Mouse (Mus musculus): Measurements from ENCODE around the gene Fli1. TPM values are rescaled to one million over a fixed set of nuclear protein-coding genes. Genes with fewer than 3 reads are reported as not detected.

Fli1 gene
- polyA plus RNA-seq, 1 experiment: not detected

- H3K4me2 ChIP-seq (ENCODE audit: low read depth): no peak overlapping the region
- no peaks in the 10 kb centered on the region for H3K79me2 ChIP-seq (ENCODE audit: control insufficient read depth, insufficient read depth)
- no peak for TF ChIP-seq POLR2A (IDR thresholded peaks at IDR 0.05; ENCODE audit: insufficient read length, low read depth)
- TF ChIP-seq REST (IDR thresholded peaks at IDR 0.05; ENCODE audit: insufficient read depth, insufficient read length): no peak
- TF ChIP-seq E2F4 (IDR thresholded peaks at IDR 0.05; ENCODE audit: insufficient read depth): no peak
- TF ChIP-seq POLR2AphosphoS2 (IDR thresholded peaks at IDR 0.05; ENCODE audit: insufficient read length, low read depth): no peak
- TF ChIP-seq SRF (IDR thresholded peaks at IDR 0.05; ENCODE audit: control insufficient read depth, insufficient read length, low read depth): no peak
- TF ChIP-seq CEBPB (IDR thresholded peaks at IDR 0.05; ENCODE audit: insufficient read depth, poor library complexity, severe bottlenecking): no peak
- TF ChIP-seq MYOG (IDR thresholded peaks at IDR 0.05; ENCODE audit: control insufficient read depth in 1 of 3, insufficient read depth in 1 of 3, insufficient read length in 2 of 3, low read depth in 2 of 3): no peak
- TF ChIP-seq TCF12 (IDR thresholded peaks at IDR 0.05; ENCODE audit: insufficient read depth, poor library complexity, severe bottlenecking): no peak
- TF ChIP-seq MAX (IDR thresholded peaks at IDR 0.05; ENCODE audit: low read depth): no peak
- no peak for TF ChIP-seq MYOD1 (IDR thresholded peaks at IDR 0.05; ENCODE audit: control insufficient read depth in 1 of 3, insufficient read length in 2 of 3, low read depth in 2 of 3)
- TF ChIP-seq USF1 (IDR thresholded peaks at IDR 0.05; ENCODE audit: low read depth): no peak
- TF ChIP-seq TCF3 (IDR thresholded peaks at IDR 0.05; ENCODE audit: insufficient read length, low read depth): no peak
Measured at GRCm38 (mm10) chr9:32391701-32392100, 151.0 kb downstream of the Fli1 start.

GRCm38 (mm10) chr9:32391092-32391491 lies 151.6 kb downstream of the Fli1 start:
- H3K36me3 ChIP-seq (ENCODE audit: control insufficient read depth, insufficient read depth): no peaks in the 10 kb centered on the region
- no peak overlapping the region for H3K4me2 ChIP-seq (ENCODE audit: low read depth)
- H3K79me2 ChIP-seq (ENCODE audit: control insufficient read depth, insufficient read depth): no peaks in the 10 kb centered on the region
- peaks cover 32% of the 10 kb centered on the region for H3K27me3 ChIP-seq (ENCODE audit: control insufficient read depth, insufficient read depth, insufficient read length)
- TF ChIP-seq SRF (IDR thresholded peaks at IDR 0.05; ENCODE audit: control insufficient read depth, insufficient read length, low read depth): no peak
- TF ChIP-seq MAX (IDR thresholded peaks at IDR 0.05; ENCODE audit: low read depth): no peak
- H3ac ChIP-seq (ENCODE audit: control insufficient read depth, insufficient read length): no peak overlapping the region
- no peak overlapping the region for H3K4me3 ChIP-seq

More at GRCm38 (mm10) chr9:32391701-32392100, 151.0 kb downstream of the Fli1 start:
- no peak overlapping the region for H3K4me3 ChIP-seq
- H3ac ChIP-seq (ENCODE audit: control insufficient read depth, insufficient read length): no peak overlapping the region
- H3K36me3 ChIP-seq (ENCODE audit: control insufficient read depth, insufficient read depth): no peaks in the 10 kb centered on the region
- peaks cover 32% of the 10 kb centered on the region for H3K27me3 ChIP-seq (ENCODE audit: control insufficient read depth, insufficient read depth, insufficient read length)

- Histone ChIP-seq H3K27me3 (ENCODE audit: control insufficient read depth, insufficient read depth, insufficient read length) (peaks cover 25% of the 10 kb centered on the region), H3ac (ENCODE audit: control insufficient read depth, insufficient read length) (no peak overlapping the region), H3K4me3 (no peak overlapping the region), H3K36me3 (ENCODE audit: control insufficient read depth, insufficient read depth) (no peaks in the 10 kb centered on the region), H3K4me2 (ENCODE audit: low read depth) (no peak overlapping the region), H3K79me2 (ENCODE audit: control insufficient read depth, insufficient read depth) (no peaks in the 10 kb centered on the region)
- TF ChIP-seq USF1 (IDR thresholded peaks at IDR 0.05; ENCODE audit: low read depth) (no peak), POLR2A (IDR thresholded peaks at IDR 0.05; ENCODE audit: insufficient read length, low read depth) (no peak), CEBPB (IDR thresholded peaks at IDR 0.05; ENCODE audit: insufficient read depth, poor library complexity, severe bottlenecking) (no peak), POLR2AphosphoS2 (IDR thresholded peaks at IDR 0.05; ENCODE audit: insufficient read length, low read depth) (no peak), SRF (IDR thresholded peaks at IDR 0.05; ENCODE audit: control insufficient read depth, insufficient read length, low read depth) (no peak), REST (IDR thresholded peaks at IDR 0.05; ENCODE audit: insufficient read depth, insufficient read length) (no peak), MYOD1 (IDR thresholded peaks at IDR 0.05; ENCODE audit: control insufficient read depth in 1 of 3, insufficient read length in 2 of 3, low read depth in 2 of 3) (no peak), MYOG (IDR thresholded peaks at IDR 0.05; ENCODE audit: control insufficient read depth in 1 of 3, insufficient read depth in 1 of 3, insufficient read length in 2 of 3, low read depth in 2 of 3) (no peak), TCF3 (IDR thresholded peaks at IDR 0.05; ENCODE audit: insufficient read length, low read depth) (no peak), E2F4 (IDR thresholded peaks at IDR 0.05; ENCODE audit: insufficient read depth) (no peak), MAX (IDR thresholded peaks at IDR 0.05; ENCODE audit: low read depth) (no peak), TCF12 (IDR thresholded peaks at IDR 0.05; ENCODE audit: insufficient read depth, poor library complexity, severe bottlenecking) (no peak)
Measured at GRCm38 (mm10) chr9:32388120-32388519, 154.5 kb downstream of the Fli1 start.

GRCm38 (mm10) chr9:32384906-32385305 lies 157.8 kb downstream of the Fli1 start:
- no peak overlapping the region for H3K4me3 ChIP-seq
- peaks cover 13% of the 10 kb centered on the region for H3K27me3 ChIP-seq (ENCODE audit: control insufficient read depth, insufficient read depth, insufficient read length)

GRCm38 (mm10) chr9:32376863-32377590 lies 165.6 kb downstream of the Fli1 start:
- Histone ChIP-seq H3K36me3 (ENCODE audit: control insufficient read depth, insufficient read depth) (no peaks in the 10 kb centered on the region), H3K4me2 (ENCODE audit: low read depth) (no peak overlapping the region), H3K27me3 (ENCODE audit: control insufficient read depth, insufficient read depth, insufficient read length) (peaks cover 5% of the 10 kb centered on the region), H3K4me3 (no peak overlapping the region), H3ac (ENCODE audit: control insufficient read depth, insufficient read length) (no peak overlapping the region), H3K79me2 (ENCODE audit: control insufficient read depth, insufficient read depth) (no peaks in the 10 kb centered on the region)
- no peak for TF ChIP-seq MYOD1 (IDR thresholded peaks at IDR 0.05; ENCODE audit: control insufficient read depth in 1 of 3, insufficient read length in 2 of 3, low read depth in 2 of 3)
- no peak for TF ChIP-seq CEBPB (IDR thresholded peaks at IDR 0.05; ENCODE audit: insufficient read depth, poor library complexity, severe bottlenecking)
- no peak for TF ChIP-seq MYOG (IDR thresholded peaks at IDR 0.05; ENCODE audit: control insufficient read depth in 1 of 3, insufficient read depth in 1 of 3, insufficient read length in 2 of 3, low read depth in 2 of 3)
- TF ChIP-seq REST (IDR thresholded peaks at IDR 0.05; ENCODE audit: insufficient read depth, insufficient read length): no peak
- TF ChIP-seq MAX (IDR thresholded peaks at IDR 0.05; ENCODE audit: low read depth): no peak
- TF ChIP-seq TCF12 (IDR thresholded peaks at IDR 0.05; ENCODE audit: insufficient read depth, poor library complexity, severe bottlenecking): no peak

More at GRCm38 (mm10) chr9:32384906-32385305, 157.8 kb downstream of the Fli1 start:
- H3K4me2 ChIP-seq (ENCODE audit: low read depth): no peak overlapping the region
- no peak for TF ChIP-seq POLR2AphosphoS2 (IDR thresholded peaks at IDR 0.05; ENCODE audit: insufficient read length, low read depth)
- TF ChIP-seq TCF3 (IDR thresholded peaks at IDR 0.05; ENCODE audit: insufficient read length, low read depth): no peak
- TF ChIP-seq CEBPB (IDR thresholded peaks at IDR 0.05; ENCODE audit: insufficient read depth, poor library complexity, severe bottlenecking): no peak
- TF ChIP-seq MYOG (IDR thresholded peaks at IDR 0.05; ENCODE audit: control insufficient read depth in 1 of 3, insufficient read depth in 1 of 3, insufficient read length in 2 of 3, low read depth in 2 of 3): no peak
- no peak for TF ChIP-seq REST (IDR thresholded peaks at IDR 0.05; ENCODE audit: insufficient read depth, insufficient read length)
- TF ChIP-seq TCF12 (IDR thresholded peaks at IDR 0.05; ENCODE audit: insufficient read depth, poor library complexity, severe bottlenecking): no peak
- H3K36me3 ChIP-seq (ENCODE audit: control insufficient read depth, insufficient read depth): no peaks in the 10 kb centered on the region
- H3K79me2 ChIP-seq (ENCODE audit: control insufficient read depth, insufficient read depth): no peaks in the 10 kb centered on the region
- no peak overlapping the region for H3ac ChIP-seq (ENCODE audit: control insufficient read depth, insufficient read length)

Data from myocyte (in vitro differentiated cells).